Mouse (Mus musculus): ENCODE results near the gene Cd63. TPM values are rescaled to one million over a fixed set of nuclear protein-coding genes. Genes with fewer than 3 reads are reported as not detected.

Cd63 gene
- polyA plus RNA-seq, 1 experiment from 2014 or later, result 296 TPM

- no peak overlapping the region for H3K27ac ChIP-seq (ENCODE audit: low read depth, low read length)
- H3K4me3 ChIP-seq (ENCODE audit: low read depth, low read length), result no peak overlapping the region
- ATAC-seq (replicated peaks; ENCODE audit: insufficient number of reproducible peaks, low FRiP score, low TSS enrichment), result no peak
- no peaks in the 10 kb centered on the region for H3K4me1 ChIP-seq (ENCODE audit: control insufficient read depth, insufficient read depth, low read length)
- 61% methylated on average over 6 of the region's 6 CpGs for WGBS (ENCODE audit: insufficient replicate concordance)
- peaks cover 15% of the 10 kb centered on the region for H3K27me3 ChIP-seq (ENCODE audit: control insufficient read depth, insufficient read depth, low read length)
- no peak overlapping the region for H3K4me2 ChIP-seq
- no peaks in the 10 kb centered on the region for H3K9me3 ChIP-seq (replicated peaks; ENCODE audit: control insufficient read depth, low read length)
- H3K36me3 ChIP-seq (ENCODE audit: control insufficient read depth, insufficient read depth, low read length), result no peaks in the 10 kb centered on the region
- H3K9ac ChIP-seq (ENCODE audit: low read depth, low read length), result no peak overlapping the region
Measured at GRCm38 (mm10) chr10:128899759-128900490, 864 bp upstream of the Cd63 start.

GRCm38 (mm10) chr10:128901409-128901808 is 620 bp downstream of the Cd63 start:
- 61% methylated on average over 1 of the region's 1 CpGs for WGBS (ENCODE audit: insufficient replicate concordance)
- no peaks in the 10 kb centered on the region for H3K4me1 ChIP-seq (ENCODE audit: control insufficient read depth, insufficient read depth, low read length)
- no peaks in the 10 kb centered on the region for H3K9me3 ChIP-seq (replicated peaks; ENCODE audit: control insufficient read depth, low read length)
- no peak overlapping the region for H3K4me3 ChIP-seq (ENCODE audit: low read depth, low read length)
- H3K4me2 ChIP-seq, result no peak overlapping the region
- no peak for ATAC-seq (replicated peaks; ENCODE audit: insufficient number of reproducible peaks, low FRiP score, low TSS enrichment)
- H3K27me3 ChIP-seq (ENCODE audit: control insufficient read depth, insufficient read depth, low read length), result peaks cover 9% of the 10 kb centered on the region
- no peak overlapping the region for H3K9ac ChIP-seq (ENCODE audit: low read depth, low read length)
- H3K36me3 ChIP-seq (ENCODE audit: control insufficient read depth, insufficient read depth, low read length), result no peaks in the 10 kb centered on the region
- no peak overlapping the region for H3K27ac ChIP-seq (ENCODE audit: low read depth, low read length)

GRCm38 (mm10) chr10:128902409-128902988 is 1.7 kb downstream of the Cd63 start:
- Histone ChIP-seq H3K4me1 (ENCODE audit: control insufficient read depth, insufficient read depth, low read length) (no peaks in the 10 kb centered on the region), H3K4me3 (ENCODE audit: low read depth, low read length) (no peak overlapping the region), H3K9me3 (replicated peaks; ENCODE audit: control insufficient read depth, low read length) (no peaks in the 10 kb centered on the region), H3K36me3 (ENCODE audit: control insufficient read depth, insufficient read depth, low read length) (no peaks in the 10 kb centered on the region), H3K27me3 (ENCODE audit: control insufficient read depth, insufficient read depth, low read length) (0 out of 2 replicates have a peak, but pooled peaks cover 3% of the 10 kb centered on the region), H3K4me2 (no peak overlapping the region), H3K27ac (ENCODE audit: low read depth, low read length) (no peak overlapping the region), H3K9ac (ENCODE audit: low read depth, low read length) (no peak overlapping the region)
- no peak for ATAC-seq (replicated peaks; ENCODE audit: insufficient number of reproducible peaks, low FRiP score, low TSS enrichment)
- 83% methylated on average over 3 of the region's 3 CpGs for WGBS (ENCODE audit: insufficient replicate concordance)

- Histone ChIP-seq H3K36me3 (ENCODE audit: control insufficient read depth, insufficient read depth, low read length) (no peaks in the 10 kb centered on the region), H3K4me3 (ENCODE audit: low read depth, low read length) (no peak overlapping the region), H3K27ac (ENCODE audit: low read depth, low read length) (no peak overlapping the region), H3K9ac (ENCODE audit: low read depth, low read length) (no peak overlapping the region), H3K27me3 (ENCODE audit: control insufficient read depth, insufficient read depth, low read length) (no peaks in the 10 kb centered on the region), H3K9me3 (replicated peaks; ENCODE audit: control insufficient read depth, low read length) (no peaks in the 10 kb centered on the region), H3K4me2 (no peak overlapping the region), H3K4me1 (ENCODE audit: control insufficient read depth, insufficient read depth, low read length) (peaks cover 6% of the 10 kb centered on the region; the same call in 1 of the 2 replicates)
- no peak for ATAC-seq (replicated peaks; ENCODE audit: insufficient number of reproducible peaks, low FRiP score, low TSS enrichment)
- 72% methylated on average over 5 of the region's 5 CpGs for WGBS (ENCODE audit: insufficient replicate concordance)
Measured at GRCm38 (mm10) chr10:128904812-128905211, 4.0 kb downstream of the Cd63 start.

GRCm38 (mm10) chr10:128908778-128909448 is 8.1 kb downstream of the Cd63 start:
- Histone ChIP-seq H3K4me1 (ENCODE audit: control insufficient read depth, insufficient read depth, low read length) (peaks cover 9% of the 10 kb centered on the region), H3K4me2 (peak overlapping the region; percentile 67), H3K9ac (ENCODE audit: low read depth, low read length) (peak overlapping the region; percentile 97), H3K36me3 (ENCODE audit: control insufficient read depth, insufficient read depth, low read length) (peaks cover 4% of the 10 kb centered on the region), H3K4me3 (ENCODE audit: low read depth, low read length) (peak overlapping the region; percentile 90), H3K27ac (ENCODE audit: low read depth, low read length) (peak overlapping the region; percentile 76), H3K27me3 (ENCODE audit: control insufficient read depth, insufficient read depth, low read length) (no peaks in the 10 kb centered on the region), H3K9me3 (replicated peaks; ENCODE audit: control insufficient read depth, low read length) (no peaks in the 10 kb centered on the region)
- 57% methylated on average over 13 of the region's 13 CpGs for WGBS (ENCODE audit: insufficient replicate concordance)
- no peak for ATAC-seq (replicated peaks; ENCODE audit: insufficient number of reproducible peaks, low FRiP score, low TSS enrichment)

GRCm38 (mm10) chr10:128909567-128910028 is 8.8 kb downstream of the Cd63 start:
- WGBS (ENCODE audit: insufficient replicate concordance), result under 1% methylated on average over 35 of the region's 41 CpGs
- Histone ChIP-seq H3K27me3 (ENCODE audit: control insufficient read depth, insufficient read depth, low read length) (no peaks in the 10 kb centered on the region), H3K9ac (ENCODE audit: low read depth, low read length) (peak overlapping the region; percentile 97)

GRCm38 (mm10) chr10:128910066-128910841 is 9.5 kb downstream of the Cd63 start:
- Histone ChIP-seq H3K36me3 (ENCODE audit: control insufficient read depth, insufficient read depth, low read length) (peaks cover 9% of the 10 kb centered on the region), H3K4me1 (ENCODE audit: control insufficient read depth, insufficient read depth, low read length) (peaks cover 9% of the 10 kb centered on the region), H3K4me2 (peak overlapping the region; percentile 67), H3K27me3 (ENCODE audit: control insufficient read depth, insufficient read depth, low read length) (no peaks in the 10 kb centered on the region), H3K9me3 (replicated peaks; ENCODE audit: control insufficient read depth, low read length) (no peaks in the 10 kb centered on the region), H3K27ac (ENCODE audit: low read depth, low read length) (peak overlapping the region; percentile 76), H3K9ac (ENCODE audit: low read depth, low read length) (peak overlapping the region; percentile 97), H3K4me3 (ENCODE audit: low read depth, low read length) (peak overlapping the region; percentile 90)
- peak; percentile 43 for ATAC-seq (replicated peaks; ENCODE audit: insufficient number of reproducible peaks, low FRiP score, low TSS enrichment)
- 2% methylated on average over 53 of the region's 66 CpGs for whole genome bisulfite sequencing (ENCODE audit: insufficient replicate concordance)

More at GRCm38 (mm10) chr10:128909567-128910028, 8.8 kb downstream of the Cd63 start:
- Histone ChIP-seq H3K4me1 (ENCODE audit: control insufficient read depth, insufficient read depth, low read length) (peaks cover 9% of the 10 kb centered on the region), H3K4me2 (peak overlapping the region; percentile 67), H3K9me3 (replicated peaks; ENCODE audit: control insufficient read depth, low read length) (no peaks in the 10 kb centered on the region), H3K27ac (ENCODE audit: low read depth, low read length) (peak overlapping the region; percentile 76), H3K36me3 (ENCODE audit: control insufficient read depth, insufficient read depth, low read length) (peaks cover 9% of the 10 kb centered on the region), H3K4me3 (ENCODE audit: low read depth, low read length) (peak overlapping the region; percentile 90)
- peak; percentile 76 for ATAC-seq (replicated peaks; ENCODE audit: insufficient number of reproducible peaks, low FRiP score, low TSS enrichment)

- H3K27ac ChIP-seq (ENCODE audit: low read depth, low read length), result no peak overlapping the region
- peaks cover 9% of the 10 kb centered on the region for H3K36me3 ChIP-seq (ENCODE audit: control insufficient read depth, insufficient read depth, low read length)
- ATAC-seq (replicated peaks; ENCODE audit: insufficient number of reproducible peaks, low FRiP score, low TSS enrichment), result no peak
- no peak overlapping the region for H3K9ac ChIP-seq (ENCODE audit: low read depth, low read length)
- no peaks in the 10 kb centered on the region for H3K27me3 ChIP-seq (ENCODE audit: control insufficient read depth, insufficient read depth, low read length)
- H3K4me3 ChIP-seq (ENCODE audit: low read depth, low read length), result peak overlapping the region; percentile 90; the same call in 1 of the 2 replicates
- H3K4me1 ChIP-seq (ENCODE audit: control insufficient read depth, insufficient read depth, low read length), result peaks cover 9% of the 10 kb centered on the region
- H3K4me2 ChIP-seq, result peak overlapping the region; percentile 67; the same call in 1 of the 2 replicates
- 81% methylated on average over 6 of the region's 6 CpGs for WGBS (ENCODE audit: insufficient replicate concordance)
- H3K9me3 ChIP-seq (replicated peaks; ENCODE audit: control insufficient read depth, low read length), result no peaks in the 10 kb centered on the region
Measured at GRCm38 (mm10) chr10:128911430-128911829, 10.6 kb downstream of the Cd63 start.
